ENCODE assay signal across 8 mouse cellular contexts in the genomic region with DNA sequence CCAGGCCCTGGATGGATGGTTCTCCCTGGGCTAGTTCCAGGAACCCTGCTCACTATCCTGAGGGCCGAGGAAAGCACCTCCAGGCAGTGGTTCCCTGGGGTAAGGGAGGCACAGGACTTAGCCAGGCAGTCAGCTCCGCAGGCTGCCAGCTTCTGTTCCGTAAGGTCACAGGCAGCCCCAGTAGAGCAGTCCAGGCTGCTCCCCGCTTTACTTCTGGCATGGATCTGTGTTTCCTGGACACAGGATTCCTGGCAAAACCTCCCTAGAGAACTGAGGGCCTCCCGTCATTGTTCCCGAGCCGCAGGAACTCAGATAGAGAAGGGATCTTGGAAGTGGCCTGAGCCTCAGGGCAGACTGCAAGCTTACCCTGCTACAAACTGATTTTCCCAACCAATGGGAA.
DNase-seq lines count a peak whose midpoint lies in the region; ATAC-seq lines count a peak whose summit lies in the region.

No protein-coding gene starts in this region.

- peak; percentile 34 for DNase-seq in adrenal gland, adult 2 months
- no peak for DNase-seq in adrenal gland, adult 8-10 months
- DNase-seq in urinary bladder, postnatal 10 days (ENCODE audit: low spot score): no peak
- no peak for DNase-seq in cerebellum, postnatal 10 days

- H3K9ac ChIP-seq in hindbrain, embryonic 13.5 days: peak overlapping the region; percentile 35; the same call in 1 of the 2 replicates
- H3K9ac ChIP-seq in lung, embryonic 15.5 days: no peak overlapping the region

- no peaks in the 10 kb centered on the region for H3K27me3 ChIP-seq in hindbrain, embryonic 13.5 days
- no peaks in the 10 kb centered on the region for H3K27me3 ChIP-seq in lung, embryonic 15.5 days

- H3K9me3 ChIP-seq in hindbrain, embryonic 13.5 days: no peaks in the 10 kb centered on the region
- H3K9me3 ChIP-seq in lung, embryonic 15.5 days: no peaks in the 10 kb centered on the region

- no peak overlapping the region for H3K4me2 ChIP-seq in hindbrain, embryonic 13.5 days
- H3K4me2 ChIP-seq in lung, embryonic 15.5 days: no peak overlapping the region

- no peak overlapping the region for H3K4me3 ChIP-seq in brown adipose tissue, adult 24 weeks (ENCODE audit: insufficient read depth, low read depth, low read length)
- no peak overlapping the region for H3K4me3 ChIP-seq in hindbrain, embryonic 13.5 days
- no peak overlapping the region for H3K4me3 ChIP-seq in lung, embryonic 15.5 days

- no peaks in the 10 kb centered on the region for H3K36me3 ChIP-seq in hindbrain, embryonic 13.5 days
- H3K36me3 ChIP-seq in lung, embryonic 15.5 days: no peaks in the 10 kb centered on the region

- H3K4me1 ChIP-seq in brown adipose tissue, adult 24 weeks (ENCODE audit: control insufficient read depth, insufficient read depth, insufficient read length, low read length): peaks cover 29% of the 10 kb centered on the region
- H3K4me1 ChIP-seq in hindbrain, embryonic 13.5 days (replicated peaks): peaks cover 20% of the 10 kb centered on the region
- H3K4me1 ChIP-seq in lung, embryonic 15.5 days: peaks cover 34% of the 10 kb centered on the region

- WGBS in hindbrain, embryonic 13.5 days: 43% methylated on average over 7 of the region's 7 CpGs
- WGBS in lung, embryonic 15.5 days: 48% methylated on average over 7 of the region's 7 CpGs

- H3K27ac ChIP-seq in brown adipose tissue, adult 24 weeks (replicated peaks; ENCODE audit: low read depth, low read length): peak overlapping the region; percentile 97
- H3K27ac ChIP-seq in hindbrain, embryonic 13.5 days: peak overlapping the region; percentile 58; the same call in 1 of the 2 replicates
- H3K27ac ChIP-seq in lung, embryonic 15.5 days: peak overlapping the region; percentile 74

- ATAC-seq in hindbrain, embryonic 13.5 days (ENCODE audit: low FRiP score): no peak
- ATAC-seq in lung, embryonic 15.5 days (ENCODE audit: borderline replicate concordance, extremely low read depth, low FRiP score, low TSS enrichment): peak; percentile 27; the same call in 1 of the 2 replicates
- ATAC-seq in erythroblast, adult 5-6 weeks (replicated peaks; ENCODE audit: low FRiP score, poor library complexity, severe bottlenecking): no peak
